Mouse (Mus musculus): ENCODE results near the gene Nat8f2.
"Not testable (repeated sequence)": the region's sequence is repeated elsewhere in the genome, so short reads cannot be mapped to it uniquely, and the experiment has no call there.

The Nat8f2 gene

DNA sequence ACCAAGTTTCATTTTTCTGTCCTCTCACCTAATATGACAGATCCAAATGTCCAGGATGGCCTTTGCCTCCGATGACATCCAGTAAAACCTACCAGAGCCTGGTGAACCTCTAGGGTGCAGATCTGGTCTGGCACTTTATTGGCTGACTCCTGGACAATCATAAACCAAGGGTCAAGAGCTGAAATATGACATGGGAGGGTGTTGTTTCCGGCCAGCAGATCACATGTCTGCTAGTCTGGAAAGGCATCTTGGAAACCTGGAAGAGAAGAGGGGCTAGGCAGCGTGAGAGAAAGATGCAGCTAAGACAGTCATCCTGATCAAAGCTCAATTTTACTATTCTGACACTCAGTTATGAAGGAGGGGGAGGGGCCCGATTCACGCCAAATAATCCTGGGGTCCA, at the start of gene Nat8f2:
Gene Nat8f2 (minus strand): TSS at position 153 of the 400 bp plus-strand sequence.
- not testable (repeated sequence) for DNase-seq

DNA sequence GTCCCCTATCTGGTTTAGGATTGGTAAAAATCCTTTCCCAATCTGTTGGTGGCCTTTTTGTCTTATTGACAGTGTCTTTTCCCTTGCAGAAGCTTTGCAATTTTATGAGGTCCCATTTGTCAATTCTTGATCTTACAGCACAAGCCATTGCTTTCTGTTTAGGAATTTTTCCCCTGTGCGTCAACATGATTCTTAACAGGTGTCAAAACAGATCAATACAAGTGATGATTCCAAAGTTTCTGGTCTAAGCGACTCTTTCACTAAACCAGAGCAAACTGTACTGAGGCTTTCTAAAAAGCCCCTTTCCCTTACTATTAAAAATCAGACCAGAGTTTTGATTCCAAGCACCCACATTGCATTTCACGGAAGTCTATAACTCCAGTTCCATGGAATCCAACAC, 49.4 kb upstream of the Nat8f2 start:
- DNase-seq = not testable (repeated sequence)

DNA sequence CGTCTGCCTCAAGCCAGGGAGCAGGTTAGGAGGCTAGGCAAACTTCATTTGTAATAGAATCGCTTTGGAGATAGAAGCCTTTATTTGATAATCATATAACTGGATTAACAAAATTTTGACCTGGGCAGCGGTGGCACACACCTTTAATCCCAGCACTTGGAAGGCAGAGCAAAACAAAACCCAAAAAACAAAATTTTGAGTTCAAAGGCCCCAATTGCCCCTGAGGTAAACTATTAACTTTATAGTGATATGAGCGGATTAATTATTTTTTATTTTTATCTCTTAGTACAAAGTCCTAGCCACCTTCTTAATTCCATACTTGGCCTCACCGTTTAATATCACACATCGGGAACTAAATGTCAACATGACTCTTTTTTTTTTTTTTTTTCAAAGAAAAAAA, 47.6 kb upstream of the Nat8f2 start:
- DNase-seq = no peak

- peak; percentile 84 to 86 for DNase-seq
These were observed 46.9 kb upstream of the Nat8f2 start, which contains the start of gene Nat8f1 for GRCm38 (mm10) chr6:85915539-85916513. Gene Nat8f1 (minus strand): TSS chr6:85915687.

- no peak for DNase-seq
These were observed 46.2 kb upstream of the Nat8f2 start for GRCm38 (mm10) chr6:85915141-85915538.

- DNase-seq = no peak
These were observed 42.6 kb upstream of the Nat8f2 start, which contains the start of gene Tprkb for GRCm38 (mm10) chr6:85911587-85911986. Gene Tprkb (plus strand): TSS chr6:85911865.

GRCm38 (mm10) chr6:85909704-85910103, 40.7 kb upstream of the Nat8f2 start:
- no peak for DNase-seq

- no peak for DNase-seq
These were observed 39.4 kb upstream of the Nat8f2 start for GRCm38 (mm10) chr6:85908341-85908740.

GRCm38 (mm10) chr6:85906911-85907351, 38.0 kb upstream of the Nat8f2 start:
- not testable (repeated sequence) for DNase-seq

DNA sequence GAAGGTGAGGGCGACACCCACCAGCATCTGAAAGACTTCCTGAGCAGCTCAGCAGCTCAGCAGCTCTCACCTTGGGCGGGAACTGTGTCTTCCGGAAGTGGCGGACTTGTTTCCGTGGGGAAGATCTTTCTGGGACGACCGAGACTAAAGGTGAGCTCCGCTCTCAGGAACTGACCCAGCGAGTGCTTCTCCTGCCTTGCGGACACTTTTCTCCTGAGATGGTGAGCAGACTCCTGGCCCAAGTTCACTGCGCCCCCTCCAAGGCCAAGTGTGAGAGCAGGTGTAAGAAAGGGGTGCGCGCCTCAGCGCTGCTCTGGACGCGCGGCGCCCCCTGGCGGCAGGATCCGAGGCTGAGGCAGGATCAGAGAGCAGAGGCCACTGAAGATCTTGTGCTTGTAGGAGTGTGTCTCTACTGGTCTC, 35.7 kb upstream of the Nat8f2 start, which contains the start of gene Nat8f4:
Gene Nat8f4 (minus strand): TSS at position 243 of the 420 bp plus-strand sequence.
- DNase-seq = peak; percentile 83 to 88

DNA sequence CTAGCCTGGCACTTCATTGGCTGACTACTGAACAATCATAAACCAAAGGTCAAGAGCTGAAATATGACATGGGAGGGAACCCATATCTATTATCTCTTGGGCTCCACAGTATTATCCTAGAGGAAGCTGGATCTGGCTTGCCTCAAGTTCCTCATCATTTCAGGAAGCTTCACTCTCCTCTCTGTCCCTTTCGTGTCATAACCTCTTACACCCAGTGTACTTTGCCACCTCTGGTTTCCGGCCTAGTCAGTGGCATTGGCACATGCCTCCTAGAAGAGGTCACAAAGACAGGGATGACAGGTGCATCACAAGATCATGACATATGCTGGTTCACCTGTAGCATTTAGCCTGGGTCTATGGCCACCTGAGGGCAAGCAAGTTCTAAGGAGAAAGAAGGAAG, 33.3 kb upstream of the Nat8f2 start:
- DNase-seq = no peak

GRCm38 (mm10) chr6:85898596-85899475, 29.9 kb upstream of the Nat8f2 start:
- not testable (repeated sequence) for DNase-seq

GRCm38 (mm10) chr6:85895061-85895648, 26.2 kb upstream of the Nat8f2 start:
- DNase-seq = peak; percentile 12 to 22

DNA sequence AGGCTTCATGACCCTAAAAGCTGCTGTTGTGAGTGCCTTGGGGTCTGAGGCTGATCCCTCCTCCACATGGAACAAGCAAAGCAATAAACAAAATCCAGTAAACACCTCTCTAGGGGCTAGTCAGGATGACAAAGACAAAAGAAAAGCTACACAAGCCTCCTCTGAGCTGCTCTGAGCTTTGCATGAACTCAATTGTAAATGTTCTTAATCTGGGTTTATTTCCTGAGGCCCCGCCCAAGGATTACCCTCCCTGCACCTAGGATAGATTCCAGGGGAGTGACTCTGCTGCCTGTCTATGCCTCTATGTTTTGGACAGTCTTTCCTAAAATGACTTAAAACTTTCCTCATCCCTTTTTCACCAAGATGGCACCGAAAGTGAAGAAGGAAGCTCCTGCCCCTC, 20.0 kb upstream of the Nat8f2 start:
- no peak for DNase-seq

DNA sequence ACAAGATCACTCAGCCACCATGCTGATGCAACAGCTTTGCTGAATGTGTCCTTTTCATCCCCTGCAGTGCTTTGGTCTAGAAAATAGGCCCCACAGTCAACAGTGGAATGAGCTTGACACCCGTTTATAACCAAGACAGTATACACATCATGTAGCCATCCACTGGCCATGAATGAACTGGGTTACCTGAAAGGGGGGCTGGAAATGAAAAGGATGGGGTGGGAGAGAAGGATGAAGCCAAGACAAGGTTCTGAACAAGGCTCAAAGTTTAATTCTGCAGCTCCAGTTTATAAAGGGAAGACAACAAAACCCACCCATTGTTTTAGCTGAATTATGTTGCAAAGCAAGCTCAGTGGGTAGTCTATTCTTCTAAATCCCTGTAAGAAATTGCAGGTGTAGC, 15.4 kb upstream of the Nat8f2 start:
- DNase-seq = no peak

DNA sequence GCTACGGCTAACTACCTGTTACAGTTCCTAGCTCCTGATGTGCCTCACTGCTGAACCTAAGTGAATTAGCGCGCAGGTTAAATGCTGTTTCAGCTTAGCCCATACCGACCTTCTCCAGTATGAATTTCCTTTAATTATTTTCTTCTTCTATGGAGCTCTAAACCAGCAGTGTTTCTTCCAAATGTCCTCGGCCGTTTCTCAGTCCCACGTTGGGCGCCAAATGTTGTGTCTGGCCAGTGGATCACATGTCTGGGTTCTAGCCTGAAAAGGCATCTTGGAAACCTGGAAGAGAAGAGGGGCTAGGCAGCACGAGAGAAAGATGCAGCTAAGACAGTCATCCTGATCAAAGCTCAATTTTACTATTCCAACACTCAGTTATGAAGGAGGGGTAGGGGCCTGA, 14.3 kb upstream of the Nat8f2 start:
- DNase-seq = not testable (repeated sequence)

- no peak for DNase-seq
These were observed 950 bp downstream of the Nat8f2 start for GRCm38 (mm10) chr6:85867726-85868690.

GRCm38 (mm10) chr6:85866995-85867394, 2.0 kb downstream of the Nat8f2 start:
- DNase-seq = not testable (repeated sequence)

DNA sequence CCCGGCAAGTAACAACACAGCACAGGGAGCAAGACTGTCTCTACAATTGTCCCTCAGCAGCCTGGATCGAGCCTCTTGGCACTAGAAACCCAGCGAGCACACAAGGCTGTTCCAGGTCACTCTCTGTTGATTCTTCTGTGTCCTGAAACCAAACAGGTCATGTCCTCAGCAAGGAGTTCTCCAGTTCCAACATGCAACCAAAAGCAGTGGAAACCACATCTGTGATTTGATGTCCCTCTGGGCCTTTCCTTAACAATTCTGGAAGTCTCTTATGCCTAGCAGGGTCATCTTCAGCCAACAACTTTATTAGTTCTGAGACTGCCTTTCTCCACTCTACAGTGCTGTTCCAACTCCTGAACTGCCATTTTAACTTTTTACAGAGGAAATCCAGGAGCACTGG, 2.8 kb downstream of the Nat8f2 start:
- DNase-seq = not testable (repeated sequence)

DNA sequence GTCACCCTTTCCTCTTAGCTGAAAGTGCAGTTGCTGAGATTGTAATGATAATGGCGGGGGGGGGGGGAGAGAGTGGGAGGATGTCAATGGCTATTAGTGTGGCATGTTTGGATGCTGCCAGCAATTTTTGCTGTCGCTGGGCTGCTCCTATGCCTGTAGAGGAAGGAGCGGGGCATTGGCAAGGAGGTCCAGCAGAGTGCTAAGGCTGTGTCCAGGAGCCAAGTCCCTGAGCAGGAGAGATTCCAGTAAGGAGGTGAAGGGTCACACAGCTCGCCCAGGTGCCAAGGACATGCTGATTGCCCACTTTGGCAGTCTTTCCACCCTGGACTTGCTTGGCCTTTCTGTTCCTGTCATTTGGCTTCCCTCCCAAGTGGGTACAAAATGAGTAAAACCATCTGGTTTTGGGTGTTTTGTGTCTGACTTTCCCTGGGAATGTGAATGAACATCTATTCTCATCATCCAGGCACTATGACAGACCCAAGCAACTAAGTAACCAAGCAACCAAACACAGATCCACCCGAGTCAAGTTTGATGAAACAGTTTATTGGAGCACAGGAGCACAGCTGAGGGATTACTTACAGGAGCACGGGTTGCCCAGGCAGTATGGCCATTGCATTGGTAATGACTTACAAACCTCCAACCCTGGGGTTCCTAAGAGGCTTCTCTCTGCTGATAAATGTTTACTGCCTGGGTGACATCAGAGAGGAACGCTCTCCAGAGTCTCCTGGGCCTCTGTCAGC, 3.9 kb downstream of the Nat8f2 start:
- not testable (repeated sequence) for DNase-seq

DNA sequence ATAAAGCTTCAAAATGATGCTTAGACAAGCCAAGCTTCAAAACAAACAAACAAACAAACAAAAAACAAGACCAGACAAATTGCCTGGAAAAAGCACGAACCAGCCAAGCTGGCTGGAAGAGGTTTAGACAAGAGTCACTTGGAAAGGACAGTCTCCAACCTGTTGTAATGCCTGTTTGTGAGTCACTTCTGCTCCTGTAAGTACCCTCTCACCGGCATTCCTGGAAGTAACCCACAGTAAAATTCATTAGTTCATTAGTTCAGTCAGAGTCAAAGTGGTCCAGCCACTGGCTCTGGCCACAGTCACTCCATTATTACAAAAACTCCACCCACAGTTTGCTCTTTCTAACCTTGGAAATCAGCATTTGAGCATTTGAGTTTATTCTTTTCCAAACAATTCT, 5.1 kb downstream of the Nat8f2 start:
- DNase-seq = no peak
